Mouse (Mus musculus): ENCODE results near the gene Ttll13. TPM values are rescaled to one million over a fixed set of nuclear protein-coding genes. Genes with fewer than 3 reads are reported as not detected.

Gene Ttll13
- total and polyA plus RNA-seq, 3 experiments = 0.39 to 0.40 TPM; not detected in 1

DNA sequence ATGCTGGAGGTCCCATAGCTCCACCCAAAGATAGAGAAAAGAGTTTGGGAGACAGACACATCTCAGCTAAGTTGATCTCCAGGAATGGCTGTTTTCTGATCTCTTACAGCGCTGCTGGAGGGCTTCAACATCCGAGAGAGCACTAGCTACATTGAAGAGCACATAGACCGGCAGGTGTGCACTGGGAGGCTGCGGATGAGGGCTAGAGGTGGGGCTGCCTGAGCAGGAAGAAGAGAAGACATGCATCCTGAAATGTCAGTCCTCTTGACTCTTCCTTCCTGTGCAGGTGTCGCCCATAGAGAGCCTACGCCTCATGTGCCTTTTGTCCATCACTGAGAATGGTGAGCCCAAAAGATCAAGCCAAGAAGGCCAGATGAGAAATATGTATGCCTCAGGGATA is 39.5 kb downstream of the Ttll13 start:
- Histone ChIP-seq H3K4me3 (ENCODE audit: control insufficient read depth in 1 of 2, insufficient read depth in 1 of 2, low read depth in 2 of 2, low read length in 2 of 2) (no peak overlapping the region), H3K9ac (ENCODE audit: control insufficient read depth, low read depth, low read length, poor library complexity, severe bottlenecking) (no peak overlapping the region), H3K36me3 (ENCODE audit: control insufficient read depth in 1 of 2, insufficient read depth in 2 of 2, low read length in 2 of 2) (peaks cover 0 to 20% of the 10 kb centered on the region in 2 experiments; a peak in 2 of 4 replicates), H3K79me2 (ENCODE audit: control insufficient read depth, insufficient read depth, low read length, poor library complexity) (no peaks in the 10 kb centered on the region), H3K4me1 (ENCODE audit: control insufficient read depth in 1 of 2, insufficient read depth in 2 of 2, low read length in 2 of 2) (no peaks in the 10 kb centered on the region), H3K9me3 (replicated peaks; ENCODE audit: insufficient read depth, low read length) (no peaks in the 10 kb centered on the region), H3K27me3 (ENCODE audit: control insufficient read depth in 1 of 2, insufficient read depth in 2 of 2, low read length in 2 of 2) (no peaks in the 10 kb centered on the region), H3K27ac (ENCODE audit: control insufficient read depth, low read depth, low read length) (no peak overlapping the region)
- no peak for DNase-seq (ENCODE audit: low read depth, low spot score)
- TF ChIP-seq MXI1 (IDR thresholded peaks at IDR 0.05; ENCODE audit: low read depth, low read length) = no peak
- TF ChIP-seq ZNF384 (IDR thresholded peaks at IDR 0.05; ENCODE audit: low read depth, low read length) = no peak
- TF ChIP-seq USF1 (IDR thresholded peaks at IDR 0.05; ENCODE audit: low read depth, low read length) = no peak
- no peak for TF ChIP-seq KAT2A (conservative IDR thresholded peaks at IDR 0.05; ENCODE audit: low read depth, low read length)
- no peak for TF ChIP-seq CHD2 (IDR thresholded peaks at IDR 0.05; ENCODE audit: low read length)
- TF ChIP-seq CTCF (IDR thresholded peaks at IDR 0.05 in 2 of 3, conservative IDR thresholded peaks at IDR 0.05 in 1 of 3; ENCODE audit: control insufficient read depth in 1 of 3, insufficient read depth in 1 of 3, low read depth in 2 of 3, low read length in 3 of 3, poor library complexity in 1 of 3, severe bottlenecking in 1 of 3) = no peak
- TF ChIP-seq MAZ (IDR thresholded peaks at IDR 0.05; ENCODE audit: low read depth, low read length) = no peak
- no peak for TF ChIP-seq MYC (IDR thresholded peaks at IDR 0.05; ENCODE audit: low read depth, low read length)
- no peak for TF ChIP-seq CHD1 (IDR thresholded peaks at IDR 0.05; ENCODE audit: low read depth, low read length)
- no peak for TF ChIP-seq NELFE (IDR thresholded peaks at IDR 0.05; ENCODE audit: low read depth, low read length)
- TF ChIP-seq SIN3A (IDR thresholded peaks at IDR 0.05; ENCODE audit: low read length) = no peak
- TF ChIP-seq MEF2A (IDR thresholded peaks at IDR 0.05; ENCODE audit: extremely low read depth, insufficient replicate concordance, low read depth, low read length, poor library complexity, severe bottlenecking) = no peak

GRCm38 (mm10) chr7:80287736-80288135 is 41.6 kb downstream of the Ttll13 start:
- Histone ChIP-seq H3K4me1 (ENCODE audit: control insufficient read depth in 1 of 2, insufficient read depth in 2 of 2, low read length in 2 of 2) (no peaks in the 10 kb centered on the region), H3K9me3 (replicated peaks; ENCODE audit: insufficient read depth, low read length) (no peaks in the 10 kb centered on the region), H3K27ac (ENCODE audit: control insufficient read depth, low read depth, low read length) (no peak overlapping the region), H3K27me3 (ENCODE audit: control insufficient read depth in 1 of 2, insufficient read depth in 2 of 2, low read length in 2 of 2) (no peaks in the 10 kb centered on the region), H3K4me3 (ENCODE audit: control insufficient read depth in 1 of 2, insufficient read depth in 1 of 2, low read depth in 2 of 2, low read length in 2 of 2) (no peak overlapping the region), H3K36me3 (ENCODE audit: control insufficient read depth in 1 of 2, insufficient read depth in 2 of 2, low read length in 2 of 2) (peaks cover 0 to 15% of the 10 kb centered on the region in 2 experiments; a peak in 2 of 4 replicates), H3K79me2 (ENCODE audit: control insufficient read depth, insufficient read depth, low read length, poor library complexity) (no peaks in the 10 kb centered on the region), H3K9ac (ENCODE audit: control insufficient read depth, low read depth, low read length, poor library complexity, severe bottlenecking) (no peak overlapping the region)
- TF ChIP-seq MYC (IDR thresholded peaks at IDR 0.05; ENCODE audit: low read depth, low read length) = no peak
- no peak for TF ChIP-seq ELF1 (IDR thresholded peaks at IDR 0.05; ENCODE audit: low read depth, low read length)
- TF ChIP-seq SIN3A (IDR thresholded peaks at IDR 0.05; ENCODE audit: low read length) = no peak
- no peak for TF ChIP-seq MEF2A (IDR thresholded peaks at IDR 0.05; ENCODE audit: extremely low read depth, insufficient replicate concordance, low read depth, low read length, poor library complexity, severe bottlenecking)
- TF ChIP-seq BHLHE40 (IDR thresholded peaks at IDR 0.05; ENCODE audit: borderline replicate concordance, low read depth, low read length) = no peak
- TF ChIP-seq ZNF384 (IDR thresholded peaks at IDR 0.05; ENCODE audit: low read depth, low read length) = no peak
- TF ChIP-seq TBP (IDR thresholded peaks at IDR 0.05; ENCODE audit: low read depth, low read length) = no peak
- TF ChIP-seq USF2 (IDR thresholded peaks at IDR 0.05; ENCODE audit: borderline replicate concordance in 1 of 2, insufficient read depth in 1 of 2, low read depth in 1 of 2, low read length in 2 of 2) = no peak
- TF ChIP-seq ZC3H11A (IDR thresholded peaks at IDR 0.05; ENCODE audit: low read depth, low read length) = no peak
- no peak for TF ChIP-seq CHD2 (IDR thresholded peaks at IDR 0.05; ENCODE audit: low read length)
- no peak for TF ChIP-seq E2F4 (IDR thresholded peaks at IDR 0.05; ENCODE audit: borderline replicate concordance, low read depth, low read length)
- TF ChIP-seq CHD1 (IDR thresholded peaks at IDR 0.05; ENCODE audit: low read depth, low read length) = no peak
- no peak for TF ChIP-seq MAFK (IDR thresholded peaks at IDR 0.05; ENCODE audit: borderline replicate concordance, low read depth, low read length)
- DNase-seq (ENCODE audit: low read depth, low spot score) = no peak

Data from MEL (cell line).